Mouse (Mus musculus): ENCODE data around the gene Cep162. TPM values are rescaled to one million over a fixed set of nuclear protein-coding genes. Genes with fewer than 3 reads are reported as not detected.
A peak's percentile ranks its signal among the peaks of the same experiment; 100 is the strongest.

Cep162 gene
- polyA plus RNA-seq (2016; fragmentation: Nextera tagmentation; extraction: Ambion mirVana) = 12.9 and 13.6 TPM in 2 replicates

- DNase-seq (ENCODE audit: extremely low spot score, low spot score) = peak; percentile 89
- H3K36me3 ChIP-seq (replicated peaks) = peaks cover 15% of the 10 kb centered on the region
These were observed at the start of gene Cep162 for GRCm38 (mm10) chr9:87254903-87255695. Gene Cep162, minus strand, starts transcription at chr9:87255536.

GRCm38 (mm10) chr9:87303196-87303595, 47.9 kb upstream of the Cep162 start:
- no peaks in the 10 kb centered on the region for H3K36me3 ChIP-seq (replicated peaks)
- H3K27ac ChIP-seq = no peak overlapping the region
- no peaks in the 10 kb centered on the region for H3K27me3 ChIP-seq (ENCODE audit: poor library complexity, severe bottlenecking)
- H3K4me3 ChIP-seq = no peak overlapping the region
- no peaks in the 10 kb centered on the region for H3K9me3 ChIP-seq
- 0 out of 2 replicates have a peak, but pooled peaks cover 5% of the 10 kb centered on the region for H3K4me1 ChIP-seq
- DNase-seq (ENCODE audit: extremely low spot score, low spot score) = no peak

More at GRCm38 (mm10) chr9:87254903-87255695, at the start of gene Cep162:
- under 1% methylated on average over 41 of the region's 41 CpGs for WGBS
- Histone ChIP-seq H3K4me3 (peak within 1 kb of the TSS; percentile 74), H3K9me3 (no peaks in the 10 kb centered on the region), H3K4me1 (peaks cover 14% of the 10 kb centered on the region), H3K27me3 (ENCODE audit: poor library complexity, severe bottlenecking) (no peaks in the 10 kb centered on the region), H3K27ac (peak within 1 kb of the TSS; percentile 87)

- WGBS = 76% methylated on average over 12 of the region's 12 CpGs
These were observed 43.6 kb upstream of the Cep162 start for GRCm38 (mm10) chr9:87298900-87299299.

GRCm38 (mm10) chr9:87297522-87297921, 42.2 kb upstream of the Cep162 start:
- 78% methylated on average over 1 of the region's 1 CpGs for WGBS
- H3K9me3 ChIP-seq = no peaks in the 10 kb centered on the region
- 0 out of 2 replicates have a peak, but pooled peaks cover 5% of the 10 kb centered on the region for H3K4me1 ChIP-seq
- H3K4me3 ChIP-seq = no peak overlapping the region
- DNase-seq (ENCODE audit: extremely low spot score, low spot score) = no peak
- H3K27me3 ChIP-seq (ENCODE audit: poor library complexity, severe bottlenecking) = no peaks in the 10 kb centered on the region
- no peaks in the 10 kb centered on the region for H3K36me3 ChIP-seq (replicated peaks)
- H3K27ac ChIP-seq = no peak overlapping the region

More at GRCm38 (mm10) chr9:87298900-87299299, 43.6 kb upstream of the Cep162 start:
- H3K9me3 ChIP-seq = no peaks in the 10 kb centered on the region
- H3K36me3 ChIP-seq (replicated peaks) = no peaks in the 10 kb centered on the region
- no peaks in the 10 kb centered on the region for H3K27me3 ChIP-seq (ENCODE audit: poor library complexity, severe bottlenecking)
- no peak overlapping the region for H3K4me3 ChIP-seq
- 0 out of 2 replicates have a peak, but pooled peaks cover 5% of the 10 kb centered on the region for H3K4me1 ChIP-seq
- H3K27ac ChIP-seq = no peak overlapping the region
- DNase-seq (ENCODE audit: extremely low spot score, low spot score) = no peak

- no peaks in the 10 kb centered on the region for H3K9me3 ChIP-seq
- no peaks in the 10 kb centered on the region for H3K27me3 ChIP-seq (ENCODE audit: poor library complexity, severe bottlenecking)
- DNase-seq (ENCODE audit: extremely low spot score, low spot score) = no peak
- peak overlapping the region; percentile 74 for H3K4me3 ChIP-seq
- H3K36me3 ChIP-seq (replicated peaks) = peaks cover 11% of the 10 kb centered on the region; the same call in 1 of the 2 replicates
- peak overlapping the region; percentile 87 for H3K27ac ChIP-seq
- peaks cover 14% of the 10 kb centered on the region for H3K4me1 ChIP-seq
- 25% methylated on average over 6 of the region's 6 CpGs for WGBS
These were observed 327 bp upstream of the Cep162 start for GRCm38 (mm10) chr9:87255696-87256030.

GRCm38 (mm10) chr9:87248118-87248517, 7.2 kb downstream of the Cep162 start:
- H3K27me3 ChIP-seq (ENCODE audit: poor library complexity, severe bottlenecking) = no peaks in the 10 kb centered on the region
- 67% methylated on average over 3 of the region's 3 CpGs for WGBS
- H3K4me1 ChIP-seq = no peaks in the 10 kb centered on the region
- DNase-seq (ENCODE audit: extremely low spot score, low spot score) = no peak
- H3K36me3 ChIP-seq (replicated peaks) = peaks cover 74% of the 10 kb centered on the region
- no peaks in the 10 kb centered on the region for H3K9me3 ChIP-seq
- no peak overlapping the region for H3K27ac ChIP-seq
- H3K4me3 ChIP-seq = no peak overlapping the region

- no peak overlapping the region for H3K27ac ChIP-seq
- H3K4me1 ChIP-seq = no peaks in the 10 kb centered on the region
- no peak for DNase-seq (ENCODE audit: extremely low spot score, low spot score)
- H3K4me3 ChIP-seq = no peak overlapping the region
- WGBS = 94% methylated on average over 1 of the region's 1 CpGs
- no peaks in the 10 kb centered on the region for H3K27me3 ChIP-seq (ENCODE audit: poor library complexity, severe bottlenecking)
- peaks cover 74% of the 10 kb centered on the region for H3K36me3 ChIP-seq (replicated peaks)
- no peaks in the 10 kb centered on the region for H3K9me3 ChIP-seq
These were observed 7.7 kb downstream of the Cep162 start for GRCm38 (mm10) chr9:87247678-87248077.

GRCm38 (mm10) chr9:87213204-87213603, 42.1 kb downstream of the Cep162 start:
- Histone ChIP-seq H3K4me1 (no peaks in the 10 kb centered on the region), H3K36me3 (replicated peaks) (peaks cover 91% of the 10 kb centered on the region), H3K9me3 (no peaks in the 10 kb centered on the region), H3K4me3 (no peak overlapping the region), H3K27me3 (ENCODE audit: poor library complexity, severe bottlenecking) (no peaks in the 10 kb centered on the region), H3K27ac (no peak overlapping the region)
- DNase-seq (ENCODE audit: extremely low spot score, low spot score) = no peak
- 85% methylated on average over 4 of the region's 4 CpGs for WGBS

GRCm38 (mm10) chr9:87210830-87211339, 44.5 kb downstream of the Cep162 start:
- Histone ChIP-seq H3K4me3 (no peak overlapping the region), H3K36me3 (replicated peaks) (peaks cover 94% of the 10 kb centered on the region), H3K27me3 (ENCODE audit: poor library complexity, severe bottlenecking) (no peaks in the 10 kb centered on the region), H3K9me3 (no peaks in the 10 kb centered on the region), H3K27ac (no peak overlapping the region), H3K4me1 (no peaks in the 10 kb centered on the region)
- WGBS = 92% methylated on average over 9 of the region's 9 CpGs
- DNase-seq (ENCODE audit: extremely low spot score, low spot score) = no peak

GRCm38 (mm10) chr9:87202431-87202830, 52.9 kb downstream of the Cep162 start:
- WGBS = 93% methylated on average over 6 of the region's 6 CpGs
- Histone ChIP-seq H3K36me3 (replicated peaks) (peaks cover 93% of the 10 kb centered on the region), H3K9me3 (no peaks in the 10 kb centered on the region), H3K27ac (no peak overlapping the region), H3K4me3 (no peak overlapping the region), H3K27me3 (ENCODE audit: poor library complexity, severe bottlenecking) (no peaks in the 10 kb centered on the region), H3K4me1 (no peaks in the 10 kb centered on the region)
- no peak for DNase-seq (ENCODE audit: extremely low spot score, low spot score)

GRCm38 (mm10) chr9:87200919-87201318, 54.4 kb downstream of the Cep162 start:
- Histone ChIP-seq H3K27me3 (ENCODE audit: poor library complexity, severe bottlenecking) (no peaks in the 10 kb centered on the region), H3K36me3 (replicated peaks) (peaks cover 91% of the 10 kb centered on the region), H3K4me3 (no peak overlapping the region), H3K4me1 (no peaks in the 10 kb centered on the region), H3K9me3 (no peaks in the 10 kb centered on the region), H3K27ac (no peak overlapping the region)
- DNase-seq (ENCODE audit: extremely low spot score, low spot score) = no peak
- 97% methylated on average over 4 of the region's 4 CpGs for WGBS

GRCm38 (mm10) chr9:87200426-87200825, 54.9 kb downstream of the Cep162 start:
- Histone ChIP-seq H3K4me1 (no peaks in the 10 kb centered on the region), H3K27me3 (ENCODE audit: poor library complexity, severe bottlenecking) (no peaks in the 10 kb centered on the region), H3K4me3 (no peak overlapping the region), H3K27ac (no peak overlapping the region), H3K9me3 (no peaks in the 10 kb centered on the region), H3K36me3 (replicated peaks) (peaks cover 90% of the 10 kb centered on the region)
- WGBS = 95% methylated on average over 5 of the region's 5 CpGs
- no peak for DNase-seq (ENCODE audit: extremely low spot score, low spot score)

- Histone ChIP-seq H3K4me1 (no peaks in the 10 kb centered on the region), H3K4me3 (no peak overlapping the region), H3K27me3 (ENCODE audit: poor library complexity, severe bottlenecking) (no peaks in the 10 kb centered on the region), H3K9me3 (no peaks in the 10 kb centered on the region; the same call in 1 of the 2 replicates), H3K27ac (no peak overlapping the region), H3K36me3 (replicated peaks) (peaks cover 91% of the 10 kb centered on the region)
- 92% methylated on average over 6 of the region's 6 CpGs for WGBS
- no peak for DNase-seq (ENCODE audit: extremely low spot score, low spot score)
These were observed 57.3 kb downstream of the Cep162 start for GRCm38 (mm10) chr9:87198036-87198435.

All from forebrain, embryonic 10.5 days (tissue).